Mouse (Mus musculus) embryonic facial prominence, embryonic 13.5 days (tissue): ENCODE data around the gene Mfsd4b5. TPM values are rescaled to one million over a fixed set of nuclear protein-coding genes. Genes with fewer than 3 reads are reported as not detected.
A peak's percentile ranks its signal among the peaks of the same experiment; 100 is the strongest.

ENCODE experiments used
- ATAC-seq: fragments of 200-750 bp; cut with Nextera tagmentation; 2 replicates; pipeline ENCODE4 v1.8.0; 2017; ENCODE audit warnings: low read depth; ENCODE audit not compliant: insufficient number of reproducible peaks, insufficient read depth, low FRiP score, low TSS enrichment
- H3K27ac ChIP-seq: fragments of 300-500 bp; sonication (generic); 2 replicates; pipeline ENCODE4 v1.5.1; 2015; ENCODE audit warnings: moderate library complexity, mild to moderate bottlenecking, inconsistent platforms
- H3K27me3 ChIP-seq: fragments of 300-500 bp; sonication (generic); 2 replicates; pipeline ENCODE4 v1.6.1; 2015; ENCODE audit warnings: mild to moderate bottlenecking, inconsistent platforms
- H3K36me3 ChIP-seq: fragments of 300-500 bp; sonication (generic); 2 replicates; pipeline ENCODE4 v1.6.1; 2015; ENCODE audit warnings: mild to moderate bottlenecking, inconsistent platforms
- H3K4me1 ChIP-seq: fragments of 300-500 bp; sonication (generic); 2 replicates; pipeline ENCODE4 v1.6.1; 2015; ENCODE audit warnings: inconsistent platforms
- H3K4me2 ChIP-seq: fragments of 300-500 bp; sonication (generic); 2 replicates; pipeline ENCODE4 v1.6.1; 2015; ENCODE audit warnings: moderate library complexity, mild to moderate bottlenecking, inconsistent platforms
- H3K4me3 ChIP-seq: fragments of 300-500 bp; sonication (generic); 2 replicates; pipeline ENCODE4 v1.5.1; 2015; ENCODE audit warnings: mild to moderate bottlenecking, inconsistent platforms
- H3K9ac ChIP-seq: fragments of 300-500 bp; sonication (generic); 2 replicates; pipeline ENCODE4 v1.6.1; 2015; ENCODE audit warnings: mild to moderate bottlenecking, inconsistent platforms
- H3K9me3 ChIP-seq: fragments of 300-500 bp; sonication (generic); 2 replicates; pipeline ENCODE4 v1.6.1; 2016; ENCODE audit warnings: inconsistent platforms
- WGBS: fragments of 180-500 bp; shearing (Covaris S2); methylation state at CpG from one replicate; pipeline ENCODE4 v1.1.7; 2015; ENCODE audit warnings: mixed read lengths; 5-methylcytosine and 5-hydroxymethylcytosine counted together
- polyA plus RNA-seq: library from polyadenylated mRNA; unstranded; fragments of >200 nt; fragmentation: Nextera tagmentation; extraction: Ambion mirVana; gene quantifications from 2 replicates; pipeline ENCODE4 v1.2.1, GENCODE M21; 2015

Gene Mfsd4b5
- 0.08 TPM in 1 of 2 replicates, not detected in the other for polyA plus RNA-seq

GRCm38 (mm10) chr10:39986466-39986865 lies at the start of gene Mfsd4b5:
TSS of gene Mfsd4b5 (minus strand) at chr10:39986646.
- 89% methylated on average over 12 of the region's 12 CpGs for WGBS
- H3K4me3 ChIP-seq, result no peak within 1 kb of the TSS
- H3K9ac ChIP-seq, result no peak within 1 kb of the TSS
- no peaks in the 10 kb centered on the region for H3K27me3 ChIP-seq
- H3K4me1 ChIP-seq, result no peaks in the 10 kb centered on the region
- no peaks in the 10 kb centered on the region for H3K36me3 ChIP-seq
- ATAC-seq, result no peak
- no peak within 1 kb of the TSS for H3K4me2 ChIP-seq
- H3K27ac ChIP-seq, result no peak within 1 kb of the TSS
- H3K9me3 ChIP-seq, result no peaks in the 10 kb centered on the region

- Histone ChIP-seq H3K36me3 (no peaks in the 10 kb centered on the region), H3K4me1 (no peaks in the 10 kb centered on the region), H3K9me3 (no peaks in the 10 kb centered on the region), H3K27ac (no peak overlapping the region), H3K27me3 (no peaks in the 10 kb centered on the region), H3K9ac (no peak overlapping the region), H3K4me2 (no peak overlapping the region), H3K4me3 (no peak overlapping the region)
- no peak for ATAC-seq
- 96% methylated on average over 6 of the region's 6 CpGs for WGBS
These were observed 48.5 kb upstream of the Mfsd4b5 start for GRCm38 (mm10) chr10:40034956-40035355.

GRCm38 (mm10) chr10:40032897-40033296 lies 46.5 kb upstream of the Mfsd4b5 start:
- H3K4me1 ChIP-seq, result no peaks in the 10 kb centered on the region
- H3K36me3 ChIP-seq, result no peaks in the 10 kb centered on the region
- no peak for ATAC-seq
- no peaks in the 10 kb centered on the region for H3K9me3 ChIP-seq
- WGBS, result 82% methylated on average over 2 of the region's 2 CpGs
- H3K27me3 ChIP-seq, result no peaks in the 10 kb centered on the region
- H3K4me2 ChIP-seq, result no peak overlapping the region
- H3K4me3 ChIP-seq, result no peak overlapping the region
- no peak overlapping the region for H3K9ac ChIP-seq
- no peak overlapping the region for H3K27ac ChIP-seq

GRCm38 (mm10) chr10:40030716-40031115 lies 44.3 kb upstream of the Mfsd4b5 start:
- no peak overlapping the region for H3K4me2 ChIP-seq
- no peak overlapping the region for H3K9ac ChIP-seq
- no peaks in the 10 kb centered on the region for H3K36me3 ChIP-seq
- H3K27me3 ChIP-seq, result no peaks in the 10 kb centered on the region
- H3K9me3 ChIP-seq, result peaks cover 8% of the 10 kb centered on the region; the same call in 1 of the 2 replicates
- no peaks in the 10 kb centered on the region for H3K4me1 ChIP-seq
- no peak for ATAC-seq
- no peak overlapping the region for H3K4me3 ChIP-seq
- H3K27ac ChIP-seq, result no peak overlapping the region
- 89% methylated on average over 6 of the region's 6 CpGs for WGBS

GRCm38 (mm10) chr10:40029610-40030009 lies 43.2 kb upstream of the Mfsd4b5 start:
- Histone ChIP-seq H3K4me1 (peaks cover 7% of the 10 kb centered on the region), H3K36me3 (no peaks in the 10 kb centered on the region), H3K27me3 (no peaks in the 10 kb centered on the region), H3K9ac (no peak overlapping the region), H3K4me3 (no peak overlapping the region), H3K4me2 (no peak overlapping the region), H3K9me3 (peaks cover 8% of the 10 kb centered on the region; the same call in 1 of the 2 replicates), H3K27ac (no peak overlapping the region)
- no peak for ATAC-seq
- WGBS, result 80% methylated on average over 2 of the region's 2 CpGs

GRCm38 (mm10) chr10:40028091-40028490 lies 41.6 kb upstream of the Mfsd4b5 start:
- Histone ChIP-seq H3K36me3 (no peaks in the 10 kb centered on the region), H3K27ac (no peak overlapping the region), H3K27me3 (peaks cover 9% of the 10 kb centered on the region; the same call in 1 of the 2 replicates), H3K4me1 (peaks cover 11% of the 10 kb centered on the region), H3K9me3 (peaks cover 8% of the 10 kb centered on the region; the same call in 1 of the 2 replicates), H3K9ac (no peak overlapping the region), H3K4me2 (no peak overlapping the region), H3K4me3 (no peak overlapping the region)
- WGBS, result 86% methylated on average over 8 of the region's 8 CpGs
- no peak for ATAC-seq

GRCm38 (mm10) chr10:40026546-40026945 lies 40.1 kb upstream of the Mfsd4b5 start:
- Histone ChIP-seq H3K4me1 (peaks cover 11% of the 10 kb centered on the region), H3K9me3 (peaks cover 8% of the 10 kb centered on the region; the same call in 1 of the 2 replicates), H3K27ac (no peak overlapping the region), H3K36me3 (no peaks in the 10 kb centered on the region), H3K27me3 (peaks cover 11% of the 10 kb centered on the region), H3K9ac (no peak overlapping the region), H3K4me3 (no peak overlapping the region), H3K4me2 (no peak overlapping the region)
- no peak for ATAC-seq
- WGBS, result 95% methylated on average over 5 of the region's 5 CpGs

- peak overlapping the region; percentile 69 for H3K4me3 ChIP-seq
- H3K4me2 ChIP-seq, result peak overlapping the region; percentile 98
- 0 out of 2 replicates have a peak overlapping the region, but pooled peaks have one; percentile 51 for H3K27ac ChIP-seq
- peaks cover 8% of the 10 kb centered on the region; the same call in 1 of the 2 replicates for H3K9me3 ChIP-seq
- 26% methylated on average over 8 of the region's 8 CpGs for WGBS
- peak overlapping the region; percentile 76 for H3K9ac ChIP-seq
- no peak for ATAC-seq
- peaks cover 11% of the 10 kb centered on the region for H3K27me3 ChIP-seq
- H3K36me3 ChIP-seq, result no peaks in the 10 kb centered on the region
- peaks cover 15% of the 10 kb centered on the region for H3K4me1 ChIP-seq
These were observed 39.1 kb upstream of the Mfsd4b5 start for GRCm38 (mm10) chr10:40025560-40025959.

GRCm38 (mm10) chr10:40024554-40025428 lies 38.3 kb upstream of the Mfsd4b5 start, which contains the start of gene Mfsd4b1:
TSS of gene Mfsd4b1 (minus strand) at chr10:40025268.
- peak within 1 kb of the TSS; percentile 98 for H3K4me2 ChIP-seq
- peak within 1 kb of the TSS; percentile 51; the same call in 1 of the 2 replicates for H3K27ac ChIP-seq
- peak within 1 kb of the TSS; percentile 69 for H3K4me3 ChIP-seq
- peaks cover 21% of the 10 kb centered on the region for H3K4me1 ChIP-seq
- H3K9me3 ChIP-seq, result peaks cover 8% of the 10 kb centered on the region; the same call in 1 of the 2 replicates
- H3K9ac ChIP-seq, result peak within 1 kb of the TSS; percentile 76
- WGBS, result 1% methylated on average over 46 of the region's 46 CpGs
- no peaks in the 10 kb centered on the region for H3K36me3 ChIP-seq
- ATAC-seq, result peak; percentile 91
- H3K27me3 ChIP-seq, result peaks cover 11% of the 10 kb centered on the region

GRCm38 (mm10) chr10:40020401-40020800 lies 34.0 kb upstream of the Mfsd4b5 start:
- WGBS, result 35% methylated on average over 2 of the region's 2 CpGs
- no peaks in the 10 kb centered on the region for H3K9me3 ChIP-seq
- H3K9ac ChIP-seq, result no peak overlapping the region
- H3K4me2 ChIP-seq, result no peak overlapping the region
- no peak overlapping the region for H3K27ac ChIP-seq
- H3K4me1 ChIP-seq, result peaks cover 19% of the 10 kb centered on the region
- H3K27me3 ChIP-seq, result peaks cover 11% of the 10 kb centered on the region
- no peak overlapping the region for H3K4me3 ChIP-seq
- ATAC-seq, result no peak
- H3K36me3 ChIP-seq, result no peaks in the 10 kb centered on the region

GRCm38 (mm10) chr10:40019492-40019891 lies 33.0 kb upstream of the Mfsd4b5 start:
- no peaks in the 10 kb centered on the region for H3K9me3 ChIP-seq
- H3K27me3 ChIP-seq, result peaks cover 11% of the 10 kb centered on the region
- H3K36me3 ChIP-seq, result no peaks in the 10 kb centered on the region
- 55% methylated on average over 3 of the region's 3 CpGs for WGBS
- ATAC-seq, result no peak
- H3K4me1 ChIP-seq, result peaks cover 13% of the 10 kb centered on the region; the same call in 1 of the 2 replicates
- H3K4me2 ChIP-seq, result no peak overlapping the region
- no peak overlapping the region for H3K27ac ChIP-seq
- no peak overlapping the region for H3K9ac ChIP-seq
- H3K4me3 ChIP-seq, result no peak overlapping the region
